In genomic region chr6:42309816-42310378, GRCm38 (mm10) we compare ENCODE assay signal across 14 mouse cellular contexts. TPM values are rescaled to one million over a fixed set of nuclear protein-coding genes. Genes with fewer than 3 reads are reported as not detected.
DNase-seq lines count a peak whose midpoint lies in the region; ATAC-seq and TF ChIP-seq lines count a peak whose summit lies in the region.
"Had no signal": no experiment of that assay in that cellular context is flagged by ENCODE, and none has a peak within 500 bp of the region (broad histone marks: within the 10 kb centered on the region; RNA-seq: fewer than 3 reads in every experiment).

No protein-coding gene starts in this region.

- ATAC-seq in forebrain, postnatal 0 days, result no peak
- no peak for ATAC-seq in forebrain, embryonic 12.5 days (ENCODE audit: low FRiP score)
- no peak for ATAC-seq in liver, embryonic 14.5 days (ENCODE audit: insufficient read depth)
- ATAC-seq in liver, embryonic 12.5 days, result no peak
- ATAC-seq in granulocyte monocyte progenitor cell, adult 5-6 weeks (replicated peaks; ENCODE audit: poor library complexity, severe bottlenecking), result peak; percentile 55

- WGBS in forebrain, postnatal 0 days, result 48% methylated on average over 8 of the region's 8 CpGs
- 45% methylated on average over 8 of the region's 8 CpGs for WGBS in forebrain, embryonic 12.5 days
- WGBS in liver, embryonic 14.5 days (ENCODE audit: insufficient replicate concordance), result 40% methylated on average over 8 of the region's 8 CpGs
- WGBS in liver, embryonic 12.5 days (ENCODE audit: insufficient replicate concordance), result 42% methylated on average over 8 of the region's 8 CpGs

- H3K4me2 ChIP-seq in forebrain, postnatal 0 days (ENCODE audit: low read depth), result no peak overlapping the region
- H3K4me2 ChIP-seq in forebrain, embryonic 12.5 days, result no peak overlapping the region
- no peak overlapping the region for H3K4me2 ChIP-seq in liver, embryonic 14.5 days (ENCODE audit: low read depth)
- no peak overlapping the region for H3K4me2 ChIP-seq in liver, embryonic 12.5 days
- H3K4me2 ChIP-seq: liver, embryonic 13.5 days; neural tube, embryonic 13.5 days; stomach, embryonic 15.5 days had no signal

- DNase-seq in forebrain, postnatal 0 days, result no peak
- no peak for DNase-seq in liver, embryonic 14.5 days (ENCODE audit: low read depth in 3 of 3, low spot score in 3 of 3)
- peak; percentile 13 for DNase-seq in ES-CJ7 (ENCODE audit: low read depth, low spot score)
- no peak for DNase-seq in ovary, adult 18-20 months (ENCODE audit: low spot score)
- DNase-seq in lung, postnatal 14 days, result no peak
- DNase-seq: adrenal gland, postnatal 25 days; liver, embryonic 13.5 days had no signal

- H3K4me3 ChIP-seq in forebrain, postnatal 0 days (ENCODE audit: low read depth, low read length), result no peak overlapping the region
- no peak overlapping the region for H3K4me3 ChIP-seq in forebrain, embryonic 12.5 days (replicated peaks)
- no peak overlapping the region for H3K4me3 ChIP-seq in liver, embryonic 14.5 days (ENCODE audit: insufficient read depth in 1 of 2, low read depth in 2 of 2, low read length in 2 of 2)
- no peak overlapping the region for H3K4me3 ChIP-seq in liver, embryonic 12.5 days
- H3K4me3 ChIP-seq: liver, embryonic 13.5 days; neural tube, embryonic 13.5 days; stomach, embryonic 15.5 days had no signal

- no peaks in the 10 kb centered on the region for H3K4me1 ChIP-seq in forebrain, postnatal 0 days (ENCODE audit: insufficient read depth)
- H3K4me1 ChIP-seq in forebrain, embryonic 12.5 days, result no peaks in the 10 kb centered on the region
- no peaks in the 10 kb centered on the region for H3K4me1 ChIP-seq in liver, embryonic 14.5 days (replicated peaks; ENCODE audit: control insufficient read depth in 2 of 2, insufficient read depth in 2 of 2, low read length in 1 of 2)
- H3K4me1 ChIP-seq in liver, embryonic 12.5 days, result no peaks in the 10 kb centered on the region
- H3K4me1 ChIP-seq: liver, embryonic 13.5 days; neural tube, embryonic 13.5 days; stomach, embryonic 15.5 days had no signal

- TF ChIP-seq EP300 in liver, embryonic 14.5 days (IDR thresholded peaks at IDR 0.05; ENCODE audit: low read depth), result no peak

- H3K36me3 ChIP-seq in forebrain, postnatal 0 days (ENCODE audit: insufficient read depth), result peaks cover 21% of the 10 kb centered on the region; the same call in 1 of the 2 replicates
- H3K36me3 ChIP-seq in forebrain, embryonic 12.5 days (replicated peaks), result peaks cover 85% of the 10 kb centered on the region
- no peaks in the 10 kb centered on the region for H3K36me3 ChIP-seq in liver, embryonic 14.5 days (replicated peaks; ENCODE audit: control insufficient read depth, insufficient read depth, low read depth)
- no peaks in the 10 kb centered on the region for H3K36me3 ChIP-seq in liver, embryonic 12.5 days
- H3K36me3 ChIP-seq: G1E; liver, embryonic 13.5 days; stomach, embryonic 15.5 days had no signal

- no peaks in the 10 kb centered on the region for H3K27me3 ChIP-seq in forebrain, postnatal 0 days (ENCODE audit: insufficient read depth, low read length)
- no peaks in the 10 kb centered on the region for H3K27me3 ChIP-seq in forebrain, embryonic 12.5 days
- H3K27me3 ChIP-seq in liver, embryonic 14.5 days (ENCODE audit: control insufficient read depth, insufficient read depth, low read length), result no peaks in the 10 kb centered on the region
- no peaks in the 10 kb centered on the region for H3K27me3 ChIP-seq in liver, embryonic 12.5 days (replicated peaks)
- H3K27me3 ChIP-seq: liver, embryonic 13.5 days; neural tube, embryonic 13.5 days; stomach, embryonic 15.5 days had no signal

- no peaks in the 10 kb centered on the region for H3K9me3 ChIP-seq in forebrain, postnatal 0 days (ENCODE audit: low read length)
- no peaks in the 10 kb centered on the region for H3K9me3 ChIP-seq in forebrain, embryonic 12.5 days
- H3K9me3 ChIP-seq in liver, embryonic 14.5 days (ENCODE audit: control insufficient read depth, low read length), result no peaks in the 10 kb centered on the region
- H3K9me3 ChIP-seq in liver, embryonic 12.5 days (replicated peaks), result no peaks in the 10 kb centered on the region
- H3K9me3 ChIP-seq: G1E; liver, embryonic 13.5 days; neural tube, embryonic 13.5 days; stomach, embryonic 15.5 days had no signal

- no peak overlapping the region for H3K9ac ChIP-seq in forebrain, postnatal 0 days
- H3K9ac ChIP-seq in forebrain, embryonic 12.5 days, result no peak overlapping the region
- no peak overlapping the region for H3K9ac ChIP-seq in liver, embryonic 14.5 days (replicated peaks)
- no peak overlapping the region for H3K9ac ChIP-seq in liver, embryonic 12.5 days
- H3K9ac ChIP-seq: liver, embryonic 13.5 days; neural tube, embryonic 13.5 days; stomach, embryonic 15.5 days had no signal

- no peak overlapping the region for H3K27ac ChIP-seq in forebrain, postnatal 0 days (ENCODE audit: low read depth, low read length)
- no peak overlapping the region for H3K27ac ChIP-seq in forebrain, embryonic 12.5 days
- H3K27ac ChIP-seq in liver, embryonic 14.5 days, result no peak overlapping the region
- no peak overlapping the region for H3K27ac ChIP-seq in liver, embryonic 12.5 days
- H3K27ac ChIP-seq: liver, embryonic 13.5 days; neural tube, embryonic 13.5 days; stomach, embryonic 15.5 days had no signal

- TF ChIP-seq CTCF in forebrain, postnatal 0 days (IDR thresholded peaks at IDR 0.05; ENCODE audit: low read depth), result peak; percentile 35; the same call in 1 of the 2 replicates
- peak; percentile 37; the same call in 1 of the 2 replicates for TF ChIP-seq CTCF in liver, embryonic 14.5 days (IDR thresholded peaks at IDR 0.05; ENCODE audit: low read depth)

RNA-seq across cellular contexts. Expression of gene Fam131b, which starts 14.5 kb away (rescaled TPM):
- total RNA-seq in forebrain, postnatal 0 days (2014; rRNA removed), result 59.2 and 72.2 TPM in 2 replicates
- 5.3 and 5.6 TPM in 2 replicates for polyA plus RNA-seq in forebrain, postnatal 0 days (2015; fragmentation: Nextera tagmentation; extraction: Ambion mirVana)
- 3.6 and 4.7 TPM in 2 replicates for polyA plus RNA-seq in forebrain, embryonic 12.5 days (2016; fragmentation: Nextera tagmentation; extraction: Ambion mirVana)
- polyA plus RNA-seq in liver, embryonic 14.5 days (2012; rRNA removed), result 0.08 TPM in 2 replicates
- 0.06 TPM in 1 of 2 replicates, not detected in the other for polyA plus RNA-seq in liver, embryonic 14.5 days (2014; fragmentation: Nextera tagmentation; extraction: Ambion mirVana)
- polyA plus RNA-seq in liver, embryonic 12.5 days (2016; fragmentation: Nextera tagmentation; extraction: Ambion mirVana), result not detected in 2 replicates
- not detected in 2 replicates for total RNA-seq in granulocyte monocyte progenitor cell, adult 5-6 weeks (2014; fragmentation: Nextera tagmentation)
- not detected in 2 replicates for total RNA-seq in granulocyte monocyte progenitor cell, adult 5-6 weeks (2017)
- total RNA-seq: adrenal gland, postnatal 25 days had no signal

RNA-seq across cellular contexts. Expression of gene Clcn1, which starts 23.4 kb away (rescaled TPM):
- total RNA-seq in forebrain, postnatal 0 days (2014; rRNA removed), result 1.8 and 3.3 TPM in 2 replicates
- 0.55 and 0.74 TPM in 2 replicates for polyA plus RNA-seq in forebrain, postnatal 0 days (2015; fragmentation: Nextera tagmentation; extraction: Ambion mirVana)
- polyA plus RNA-seq in forebrain, embryonic 12.5 days (2016; fragmentation: Nextera tagmentation; extraction: Ambion mirVana), result 1.7 and 2.2 TPM in 2 replicates
- 0.17 and 0.30 TPM in 2 replicates for polyA plus RNA-seq in liver, embryonic 14.5 days (2012; rRNA removed)
- 0.05 TPM in 1 of 2 replicates, not detected in the other for polyA plus RNA-seq in liver, embryonic 14.5 days (2014; fragmentation: Nextera tagmentation; extraction: Ambion mirVana)
- polyA plus RNA-seq in liver, embryonic 12.5 days (2016; fragmentation: Nextera tagmentation; extraction: Ambion mirVana), result 0.12 TPM in 1 of 2 replicates, not detected in the other
- total RNA-seq in granulocyte monocyte progenitor cell, adult 5-6 weeks (2014; fragmentation: Nextera tagmentation), result not detected in 2 replicates
- 1.9 TPM in 1 of 2 replicates, not detected in the other for total RNA-seq in granulocyte monocyte progenitor cell, adult 5-6 weeks (2017)
- polyA plus RNA-seq: G1E; liver, embryonic 13.5 days had no signal

RNA-seq across cellular contexts. Expression of gene Zyx, which starts 39.5 kb away (rescaled TPM):
- 30.5 and 35.6 TPM in 2 replicates for total RNA-seq in forebrain, postnatal 0 days (2014; rRNA removed)
- polyA plus RNA-seq in forebrain, postnatal 0 days (2015; fragmentation: Nextera tagmentation; extraction: Ambion mirVana), result 43.5 and 51.6 TPM in 2 replicates
- polyA plus RNA-seq in forebrain, embryonic 12.5 days (2016; fragmentation: Nextera tagmentation; extraction: Ambion mirVana), result 66.6 and 71.1 TPM in 2 replicates
- polyA plus RNA-seq in liver, embryonic 14.5 days (2012; rRNA removed), result 26.7 and 27.7 TPM in 2 replicates
- polyA plus RNA-seq in liver, embryonic 14.5 days (2014; fragmentation: Nextera tagmentation; extraction: Ambion mirVana), result 30.2 and 36.5 TPM in 2 replicates
- polyA plus RNA-seq in liver, embryonic 12.5 days (2016; fragmentation: Nextera tagmentation; extraction: Ambion mirVana), result 66.3 and 66.5 TPM in 2 replicates
- 116 and 131 TPM in 2 replicates for total RNA-seq in granulocyte monocyte progenitor cell, adult 5-6 weeks (2014; fragmentation: Nextera tagmentation)
- total RNA-seq in granulocyte monocyte progenitor cell, adult 5-6 weeks (2017), result 17.6 and 17.8 TPM in 2 replicates

RNA-seq across cellular contexts. Expression of gene Casp2, which starts 45.1 kb away (rescaled TPM):
- total RNA-seq in forebrain, postnatal 0 days (2014; rRNA removed), result 35.0 and 54.0 TPM in 2 replicates
- 21.3 and 24.7 TPM in 2 replicates for polyA plus RNA-seq in forebrain, postnatal 0 days (2015; fragmentation: Nextera tagmentation; extraction: Ambion mirVana)
- polyA plus RNA-seq in forebrain, embryonic 12.5 days (2016; fragmentation: Nextera tagmentation; extraction: Ambion mirVana), result 74.0 and 79.8 TPM in 2 replicates
- polyA plus RNA-seq in liver, embryonic 14.5 days (2012; rRNA removed), result 26.1 and 27.0 TPM in 2 replicates
- 21.9 and 25.0 TPM in 2 replicates for polyA plus RNA-seq in liver, embryonic 14.5 days (2014; fragmentation: Nextera tagmentation; extraction: Ambion mirVana)
- polyA plus RNA-seq in liver, embryonic 12.5 days (2016; fragmentation: Nextera tagmentation; extraction: Ambion mirVana), result 34.4 and 36.0 TPM in 2 replicates
- total RNA-seq in granulocyte monocyte progenitor cell, adult 5-6 weeks (2014; fragmentation: Nextera tagmentation), result 74.3 and 81.1 TPM in 2 replicates
- total RNA-seq in granulocyte monocyte progenitor cell, adult 5-6 weeks (2017), result 48.6 and 58.7 TPM in 2 replicates

RNA-seq across cellular contexts. Expression of gene Tmem139, which starts 48.1 kb away (rescaled TPM):
- not detected in 2 replicates for total RNA-seq in forebrain, postnatal 0 days (2014; rRNA removed)
- 0.24 TPM in 1 of 2 replicates, not detected in the other for polyA plus RNA-seq in forebrain, postnatal 0 days (2015; fragmentation: Nextera tagmentation; extraction: Ambion mirVana)
- polyA plus RNA-seq in forebrain, embryonic 12.5 days (2016; fragmentation: Nextera tagmentation; extraction: Ambion mirVana), result 0.17 TPM in 1 of 2 replicates, not detected in the other
- 0.02 and 0.03 TPM in 2 replicates for polyA plus RNA-seq in liver, embryonic 14.5 days (2012; rRNA removed)
- polyA plus RNA-seq in liver, embryonic 14.5 days (2014; fragmentation: Nextera tagmentation; extraction: Ambion mirVana), result not detected in 2 replicates
- not detected in 2 replicates for polyA plus RNA-seq in liver, embryonic 12.5 days (2016; fragmentation: Nextera tagmentation; extraction: Ambion mirVana)
- total RNA-seq in granulocyte monocyte progenitor cell, adult 5-6 weeks (2014; fragmentation: Nextera tagmentation), result not detected in 2 replicates
- not detected in 2 replicates for total RNA-seq in granulocyte monocyte progenitor cell, adult 5-6 weeks (2017)
- total RNA-seq: layer of hippocampus, adult 18-20 months had no signal
- polyA plus RNA-seq: G1E had no signal
